In the genomic region with DNA sequence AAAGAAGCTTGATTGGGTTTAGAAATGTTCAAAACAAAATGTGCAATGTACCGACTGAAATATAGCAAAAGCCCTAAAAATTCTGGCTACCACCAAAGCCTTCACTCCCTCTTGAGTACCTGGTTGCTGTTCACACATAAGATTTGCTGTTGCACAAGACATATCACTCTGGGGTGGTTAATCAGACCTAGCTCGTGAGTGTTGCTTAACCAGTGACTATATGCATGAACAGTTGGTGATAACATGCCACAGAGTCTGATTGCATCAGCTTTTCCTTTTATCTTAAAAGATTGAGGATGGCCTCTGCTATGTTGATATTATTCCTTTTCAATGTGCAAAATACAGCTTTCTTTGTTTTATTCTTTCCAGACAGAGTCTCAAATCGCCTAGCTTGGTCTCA, we compare ENCODE assay signal across 22 mouse cellular contexts.
"Had no signal": no experiment of that assay in that cellular context is flagged by ENCODE, and none has a peak within 500 bp of the region (broad histone marks: within the 10 kb centered on the region; RNA-seq: fewer than 3 reads in every experiment).

No protein-coding gene starts in this region.

- H3K27ac ChIP-seq: liver, embryonic 15.5 days; lung, embryonic 15.5 days; macrophage; midbrain, embryonic 13.5 days; midbrain, embryonic 15.5 days; neural tube, embryonic 13.5 days; neural tube, embryonic 15.5 days; stomach, embryonic 15.5 days; stomach, postnatal 0 days had no signal

- ATAC-seq: liver, postnatal 0 days; lung, postnatal 0 days; midbrain, embryonic 13.5 days; midbrain, embryonic 15.5 days had no signal

- DNase-seq: liver, postnatal 0 days; lung, adult 2 months; lung, postnatal 14 days; lung, postnatal 36 days; retina, postnatal 1 day; right cerebral cortex, adult 18-20 months; right cerebral cortex, postnatal 25 days; thymus, adult 2 months; thymus, postnatal 25 days; thymus, postnatal 4 days had no signal

- H3K36me3 ChIP-seq: liver, embryonic 15.5 days; lung, embryonic 15.5 days; midbrain, embryonic 13.5 days; midbrain, embryonic 15.5 days; neural tube, embryonic 13.5 days; neural tube, embryonic 15.5 days; stomach, embryonic 15.5 days had no signal

- H3K27me3 ChIP-seq: liver, embryonic 15.5 days; lung, embryonic 15.5 days; megakaryocyte, embryonic 14.5 days; midbrain, embryonic 13.5 days; midbrain, embryonic 15.5 days; neural tube, embryonic 13.5 days; neural tube, embryonic 15.5 days; stomach, embryonic 15.5 days had no signal

- H3K9ac ChIP-seq: liver, embryonic 15.5 days; liver, postnatal 0 days; lung, embryonic 15.5 days; midbrain, embryonic 13.5 days; midbrain, embryonic 15.5 days; neural tube, embryonic 13.5 days; neural tube, embryonic 15.5 days; stomach, embryonic 15.5 days had no signal

- H3K4me1 ChIP-seq: liver, embryonic 15.5 days; lung, embryonic 15.5 days; megakaryocyte, embryonic 14.5 days; midbrain, embryonic 13.5 days; midbrain, embryonic 15.5 days; neural tube, embryonic 13.5 days; neural tube, embryonic 15.5 days; stomach, embryonic 15.5 days had no signal

- H3K4me3 ChIP-seq: liver, embryonic 15.5 days; lung, embryonic 15.5 days; megakaryocyte, embryonic 14.5 days; midbrain, embryonic 13.5 days; midbrain, embryonic 15.5 days; myocyte; neural tube, embryonic 13.5 days; neural tube, embryonic 15.5 days; stomach, embryonic 15.5 days had no signal
